Mouse (Mus musculus) myocyte (in vitro differentiated cells): ENCODE measurements at regions not wholly inside any gene's neighbourhood (a gene's known extent, or its start where the extent isn't known, plus 50 kb on each side); places are given as distances from the start of the nearest gene placed in this dataset.

ENCODE experiments used
- CEBPB ChIP-seq: IDR thresholded peaks from 2 replicates; pipeline ENCODE4 v1.6.1; 2011; ENCODE audit warnings: mild to moderate bottlenecking, moderate library complexity; ENCODE audit not compliant: poor library complexity, insufficient read depth, severe bottlenecking
- E2F4 ChIP-seq: IDR thresholded peaks from one replicate; pipeline ENCODE4 v1.6.1; 2011; ENCODE audit warnings: mild to moderate bottlenecking, control low read depth, moderate library complexity; ENCODE audit not compliant: insufficient read depth
- MAX ChIP-seq: IDR thresholded peaks from one replicate; pipeline ENCODE4 v1.6.1; 2011; ENCODE audit warnings: low read depth, mild to moderate bottlenecking, control low read depth
- MYOD1 ChIP-seq, 3 experiments: IDR thresholded peaks; one replicate each; pipeline ENCODE4 v1.6.1; 2011; ENCODE audit warnings: control low read depth in 2 of 3, low read depth in 2 of 3, mild to moderate bottlenecking in 2 of 3, moderate library complexity in 1 of 3; ENCODE audit not compliant: insufficient read length in 2 of 3, control insufficient read depth in 1 of 3
- POLR2A ChIP-seq: IDR thresholded peaks from one replicate; pipeline ENCODE4 v1.6.1; 2011; ENCODE audit warnings: low read depth, mild to moderate bottlenecking, control low read depth, moderate library complexity; ENCODE audit not compliant: insufficient read length
- TCF12 ChIP-seq: IDR thresholded peaks from one replicate; pipeline ENCODE4 v1.6.1; 2011; ENCODE audit warnings: mild to moderate bottlenecking, control low read depth; ENCODE audit not compliant: poor library complexity, insufficient read depth, severe bottlenecking
- USF1 ChIP-seq: IDR thresholded peaks from one replicate; pipeline ENCODE4 v1.6.1; 2011; ENCODE audit warnings: low read depth, mild to moderate bottlenecking, control low read depth, moderate library complexity

DNA sequence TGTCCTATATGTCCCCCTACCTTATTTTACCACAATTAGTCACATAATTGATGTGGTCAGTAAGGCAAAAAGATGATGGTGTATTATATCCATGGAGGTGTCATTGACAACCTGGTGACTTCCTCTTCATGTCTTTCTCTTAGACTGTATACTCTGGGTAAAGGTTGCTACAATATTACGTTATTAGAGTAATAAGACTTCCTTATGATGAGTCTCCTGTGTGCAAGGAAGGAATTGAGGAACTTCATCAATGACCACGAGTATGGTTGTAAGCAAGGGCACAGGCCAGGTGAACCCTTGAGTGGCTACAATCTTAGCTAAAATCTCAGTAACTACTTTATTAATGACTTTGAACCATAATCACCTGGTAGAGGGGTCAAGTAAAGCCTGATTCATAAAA lies 98.6 kb upstream of the Prlr start:
- TF ChIP-seq E2F4, result no peak
- no peak for TF ChIP-seq POLR2A
- TF ChIP-seq CEBPB, result no peak
- no peak for TF ChIP-seq USF1
- TF ChIP-seq TCF12, result no peak
- TF ChIP-seq MAX, result no peak
- no peak for TF ChIP-seq MYOD1 (IDR thresholded peaks at IDR 0.05; ENCODE audit: control insufficient read depth in 1 of 3, insufficient read length in 2 of 3, low read depth in 2 of 3)
